Mouse (Mus musculus) G1E (cell line): ENCODE results near the gene Rgs10. TPM values are rescaled to one million over a fixed set of nuclear protein-coding genes. Genes with fewer than 3 reads are reported as not detected.

Experiments
- ATAC-seq: 2 replicates; pipeline ENCODE4 v1.8.0; 2016; ENCODE audit warnings: mild to moderate bottlenecking; ENCODE audit not compliant: insufficient number of reproducible peaks, poor library complexity, low FRiP score, severe bottlenecking; ENCODE audit errors: extremely low read depth
- DNase-seq: peaks from one replicate; pipeline ENCODE4 v3.0.0; 2012; ENCODE audit warnings: low spot score
- H3K27me3 ChIP-seq: 2 replicates; pipeline ENCODE4 v1.6.1; 2012; ENCODE audit warnings: mild to moderate bottlenecking, low read length, inconsistent platforms; ENCODE audit not compliant: insufficient read depth
- H3K36me3 ChIP-seq: replicated peaks from 2 replicates; pipeline ENCODE3; 2012; ENCODE audit warnings: mild to moderate bottlenecking, inconsistent platforms
- H3K4me1 ChIP-seq: 2 replicates; pipeline ENCODE4 v1.6.1; 2012; ENCODE audit warnings: low read depth, low read length, inconsistent platforms, mixed read lengths; ENCODE audit not compliant: insufficient read depth
- H3K4me3 ChIP-seq: 2 replicates; pipeline ENCODE4 v1.5.1; 2012; ENCODE audit warnings: low read depth, mild to moderate bottlenecking, inconsistent platforms, low read length, moderate library complexity, mixed read lengths
- H3K9me3 ChIP-seq: replicated peaks from 2 replicates; pipeline ENCODE4 v1.6.1; 2012; ENCODE audit warnings: inconsistent platforms
- CTCF ChIP-seq: IDR thresholded peaks from 2 replicates; pipeline ENCODE4 v1.5.1; 2012; ENCODE audit warnings: low read depth, low read length, inconsistent platforms, mixed read lengths
- GATA1 ChIP-seq: IDR thresholded peaks from 2 replicates; pipeline ENCODE4 v1.6.1; 2012; ENCODE audit warnings: borderline replicate concordance, low read length, inconsistent platforms, mixed read lengths
- GATA2 ChIP-seq: IDR thresholded peaks from 2 replicates; pipeline ENCODE4 v1.6.1; 2012; ENCODE audit warnings: low read depth, low read length, inconsistent platforms, borderline replicate concordance
- POLR2AphosphoS5 ChIP-seq: IDR thresholded peaks from 2 replicates; pipeline ENCODE4 v1.6.1; 2012; ENCODE audit warnings: low read depth, low read length, inconsistent platforms; ENCODE audit not compliant: insufficient replicate concordance
- TAL1 ChIP-seq: conservative IDR thresholded peaks from 2 replicates; pipeline ENCODE4 v1.6.1; 2012; ENCODE audit warnings: low read depth, low read length, inconsistent platforms, mixed read lengths
- polyA plus RNA-seq: library from polyadenylated mRNA; stranded (reverse); fragments of >175 nt; gene quantifications from 2 replicates; pipeline ENCODE4 v1.2.3, GENCODE M21; 2012
- total RNA-seq, 2 experiments: library from RNA; stranded (forward) in 1 of 2; stranded (reverse) in 1 of 2; fragments of 200-1000 nt in 1 of 2; fragments of >200 nt in 1 of 2; fragmentation: Nextera tagmentation in 1 of 2; gene quantifications; 2 replicates each; pipeline ENCODE4 v1.2.3; 2014 to 2017

Rgs10 gene
- total and polyA plus RNA-seq, 3 experiments, result 121 to 172 (median 133) TPM

DNA sequence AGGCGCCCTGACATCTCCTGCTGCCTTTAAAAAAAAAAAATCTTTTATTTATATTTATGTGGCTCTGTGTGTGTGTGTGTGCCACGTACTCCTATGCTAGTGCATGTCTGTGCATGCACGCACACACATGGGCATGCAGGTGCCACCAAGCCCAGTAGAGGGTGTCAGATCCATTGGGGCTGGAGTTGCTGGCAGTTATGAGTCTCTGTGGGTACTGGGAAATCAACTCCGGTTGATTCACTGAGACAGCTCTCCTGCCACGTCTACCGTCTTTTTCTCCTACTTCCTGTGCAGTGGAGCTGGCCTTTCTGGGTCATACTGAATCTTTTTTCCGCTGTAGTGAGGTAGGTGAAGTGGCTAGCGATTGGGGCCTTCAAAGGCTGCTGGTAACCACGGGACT is 58.8 kb downstream of the Rgs10 start:
- H3K4me3 ChIP-seq, result no peak overlapping the region
- TF ChIP-seq GATA1 (no peak), TAL1 (no peak), GATA2 (no peak), CTCF (no peak), POLR2AphosphoS5 (no peak)
- H3K4me1 ChIP-seq, result peaks cover 28% of the 10 kb centered on the region
- H3K36me3 ChIP-seq, result peaks cover 4% of the 10 kb centered on the region
- no peaks in the 10 kb centered on the region for H3K9me3 ChIP-seq
- H3K27me3 ChIP-seq, result peaks cover 11% of the 10 kb centered on the region
- ATAC-seq (no peak), DNase-seq (no peak)

DNA sequence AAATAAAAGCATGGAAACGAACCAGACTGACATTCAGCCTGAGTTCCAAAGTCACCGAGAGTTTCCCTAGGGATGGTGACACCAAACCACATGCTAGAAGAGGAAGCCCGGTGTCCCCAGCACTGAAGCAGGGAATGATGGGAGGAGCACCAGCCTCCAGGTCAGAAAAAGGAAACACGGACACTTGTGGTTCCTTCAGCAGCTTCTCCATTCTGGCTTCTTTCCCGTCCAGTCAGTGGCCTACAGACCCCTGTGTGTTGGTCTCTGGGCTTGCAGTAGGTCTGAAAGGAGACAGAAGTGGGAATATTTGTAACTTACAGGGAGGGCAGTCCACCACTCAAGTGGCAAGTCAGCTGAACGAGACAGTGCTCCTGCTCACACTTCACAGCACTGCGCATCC is 59.4 kb downstream of the Rgs10 start:
- peaks cover 4% of the 10 kb centered on the region for H3K36me3 ChIP-seq
- H3K4me3 ChIP-seq, result no peak overlapping the region
- TF ChIP-seq GATA1 (no peak), GATA2 (no peak), TAL1 (no peak), CTCF (no peak), POLR2AphosphoS5 (no peak)
- H3K27me3 ChIP-seq, result peaks cover 13% of the 10 kb centered on the region
- H3K4me1 ChIP-seq, result peaks cover 25% of the 10 kb centered on the region
- DNase-seq, result no peak
- no peak for ATAC-seq
- no peaks in the 10 kb centered on the region for H3K9me3 ChIP-seq

DNA sequence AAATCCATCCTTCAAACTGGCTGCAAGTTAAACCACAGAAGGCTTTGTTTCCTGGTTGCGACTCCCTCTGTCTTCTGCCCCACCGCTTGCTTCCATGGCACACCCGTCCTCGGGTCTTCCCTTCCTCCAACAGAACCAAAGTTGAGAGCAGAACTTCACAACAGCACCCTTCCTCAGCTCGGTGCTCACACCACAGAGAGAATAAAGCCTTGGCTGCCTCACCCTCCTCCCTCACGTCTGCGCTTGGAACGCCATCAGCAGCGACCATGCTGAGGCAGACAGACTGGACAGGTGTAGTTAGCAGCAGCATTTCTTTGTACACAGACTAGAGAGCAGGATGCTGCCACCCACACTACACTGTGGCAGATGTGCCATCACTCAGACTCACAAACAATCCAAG is 59.8 kb downstream of the Rgs10 start:
- Histone ChIP-seq H3K36me3 (peaks cover 4% of the 10 kb centered on the region), H3K4me3 (no peak overlapping the region), H3K4me1 (peaks cover 27% of the 10 kb centered on the region), H3K27me3 (peaks cover 14% of the 10 kb centered on the region), H3K9me3 (no peaks in the 10 kb centered on the region)
- TF ChIP-seq POLR2AphosphoS5 (no peak), TAL1 (no peak), GATA1 (no peak), GATA2 (no peak), CTCF (no peak)
- ATAC-seq (no peak), DNase-seq (no peak)

DNA sequence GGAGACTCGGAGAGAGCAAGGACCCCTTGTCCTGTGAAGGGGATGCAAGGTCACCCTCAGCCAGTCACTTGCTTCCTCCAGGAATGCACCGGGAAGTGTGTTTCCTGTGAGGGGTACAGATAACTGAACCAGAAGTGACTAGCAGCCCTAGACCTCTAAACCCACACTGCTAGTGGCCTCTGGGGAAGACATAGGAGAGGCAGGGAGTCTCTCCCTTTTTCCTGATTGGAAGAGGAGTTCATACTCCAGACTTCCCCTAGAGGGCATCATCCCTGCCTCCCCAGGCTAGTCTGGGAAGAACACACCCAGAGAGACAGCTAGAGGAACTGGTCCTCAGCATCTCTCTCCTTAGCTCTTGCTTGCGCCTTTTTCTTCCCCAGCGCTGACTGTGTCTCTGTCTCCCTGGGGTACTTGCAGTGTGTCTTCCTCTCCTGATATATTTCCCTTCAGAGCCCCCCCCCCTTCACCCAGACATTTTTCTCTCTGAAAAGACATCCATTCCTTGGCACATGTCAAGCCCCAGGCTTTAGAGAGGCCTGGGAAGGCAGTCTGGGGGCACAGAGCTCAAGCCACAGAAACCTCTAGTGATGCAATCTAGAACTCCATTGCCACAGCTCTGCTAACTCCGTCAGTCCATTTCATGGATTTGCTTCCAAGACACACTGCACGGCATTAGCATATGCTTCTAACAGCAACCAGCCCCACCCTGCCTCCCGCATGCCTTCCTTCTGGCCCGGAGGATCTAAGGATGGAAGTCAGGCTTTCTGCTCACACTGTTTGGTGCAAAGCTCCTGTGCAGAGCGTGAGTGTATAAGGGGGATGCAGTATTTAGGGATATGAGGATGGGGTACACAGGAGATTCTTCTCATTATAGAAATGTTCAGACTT is 61.4 kb downstream of the Rgs10 start:
- H3K4me1 ChIP-seq, result peaks cover 15% of the 10 kb centered on the region
- H3K36me3 ChIP-seq, result peaks cover 2% of the 10 kb centered on the region
- no peak overlapping the region for H3K4me3 ChIP-seq
- peaks cover 14% of the 10 kb centered on the region for H3K27me3 ChIP-seq
- H3K9me3 ChIP-seq, result no peaks in the 10 kb centered on the region
- TF ChIP-seq TAL1, result no peak
- 0 out of 2 replicates have a peak, but pooled peaks have one; percentile 16 for TF ChIP-seq CTCF
- no peak for TF ChIP-seq GATA2
- no peak for ATAC-seq
- no peak for DNase-seq

DNA sequence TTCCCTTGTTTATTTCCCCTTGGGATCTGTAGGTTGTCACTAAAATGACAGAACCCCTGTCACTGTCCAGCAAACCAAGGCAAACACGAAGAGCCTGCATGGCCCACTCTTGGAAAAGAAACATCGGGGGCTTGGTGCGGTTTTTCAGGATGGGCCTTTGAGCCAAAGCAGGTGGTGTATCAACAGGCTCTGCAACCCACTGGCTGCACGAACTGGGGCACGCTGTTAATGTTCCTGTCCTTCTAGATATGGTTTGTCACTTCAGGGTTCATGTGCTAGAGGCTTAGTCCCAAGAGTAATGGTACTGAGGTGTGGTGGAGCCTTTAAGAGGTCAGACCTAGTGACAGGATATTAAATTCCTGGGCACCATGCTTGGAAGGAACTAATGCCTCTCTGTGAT is 63.1 kb downstream of the Rgs10 start:
- DNase-seq (no peak), ATAC-seq (no peak)
- Histone ChIP-seq H3K4me3 (no peak overlapping the region), H3K4me1 (peaks cover 19% of the 10 kb centered on the region), H3K9me3 (no peaks in the 10 kb centered on the region), H3K36me3 (peaks cover 1% of the 10 kb centered on the region), H3K27me3 (peaks cover 14% of the 10 kb centered on the region)
- TF ChIP-seq GATA1, result no peak
- no peak for TF ChIP-seq POLR2AphosphoS5
- no peak for TF ChIP-seq CTCF
- TF ChIP-seq TAL1, result no peak
- no peak for TF ChIP-seq GATA2

DNA sequence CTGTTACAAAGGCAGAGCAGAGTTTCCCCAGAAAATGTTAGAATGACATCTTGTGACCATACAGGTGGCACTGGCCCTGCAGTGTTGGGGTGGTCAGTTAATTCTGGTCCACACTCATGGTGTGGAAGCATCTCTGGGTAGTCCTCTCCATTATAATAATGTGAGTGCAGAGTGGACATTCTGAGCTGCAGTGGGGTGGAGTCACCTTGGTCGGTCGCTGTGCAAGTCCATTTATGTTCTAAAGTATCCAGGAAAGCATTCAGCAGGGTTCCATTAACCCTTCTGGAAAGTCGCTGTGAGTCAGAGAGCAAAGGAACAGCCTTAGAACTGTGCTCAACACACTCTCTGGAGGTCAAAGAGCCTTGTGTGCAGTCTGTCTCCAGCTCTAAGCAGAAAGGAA is 65.8 kb downstream of the Rgs10 start:
- no peak for DNase-seq
- Histone ChIP-seq H3K36me3 (no peaks in the 10 kb centered on the region), H3K4me1 (peaks cover 16% of the 10 kb centered on the region), H3K9me3 (no peaks in the 10 kb centered on the region), H3K27me3 (peaks cover 7% of the 10 kb centered on the region; the same call in 1 of the 2 replicates), H3K4me3 (no peak overlapping the region)
- ATAC-seq, result no peak
- no peak for TF ChIP-seq POLR2AphosphoS5
- no peak for TF ChIP-seq CTCF
- no peak for TF ChIP-seq GATA1
- no peak for TF ChIP-seq GATA2
- no peak for TF ChIP-seq TAL1
